Mouse (Mus musculus): Measurements from ENCODE around the gene Zfp683.

Gene Zfp683

DNA sequence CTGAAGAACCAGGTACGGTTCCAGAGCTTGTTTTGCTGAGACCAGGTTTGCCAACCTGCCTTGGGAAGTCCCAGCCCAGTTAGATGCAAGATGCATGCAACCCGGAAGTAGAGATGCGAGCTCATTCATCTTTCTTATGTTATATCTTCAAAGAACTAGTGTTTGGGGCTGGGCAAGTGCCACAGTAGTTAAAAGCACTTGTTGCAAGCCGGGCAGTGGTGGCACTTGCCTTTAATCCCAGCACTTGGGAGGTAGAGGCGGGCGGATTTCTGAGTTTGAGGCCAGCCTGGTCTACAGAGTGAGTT, 37.5 kb downstream of the Zfp683 start:
- no peak for DNase-seq (ENCODE audit: low spot score in 2 of 2)

DNA sequence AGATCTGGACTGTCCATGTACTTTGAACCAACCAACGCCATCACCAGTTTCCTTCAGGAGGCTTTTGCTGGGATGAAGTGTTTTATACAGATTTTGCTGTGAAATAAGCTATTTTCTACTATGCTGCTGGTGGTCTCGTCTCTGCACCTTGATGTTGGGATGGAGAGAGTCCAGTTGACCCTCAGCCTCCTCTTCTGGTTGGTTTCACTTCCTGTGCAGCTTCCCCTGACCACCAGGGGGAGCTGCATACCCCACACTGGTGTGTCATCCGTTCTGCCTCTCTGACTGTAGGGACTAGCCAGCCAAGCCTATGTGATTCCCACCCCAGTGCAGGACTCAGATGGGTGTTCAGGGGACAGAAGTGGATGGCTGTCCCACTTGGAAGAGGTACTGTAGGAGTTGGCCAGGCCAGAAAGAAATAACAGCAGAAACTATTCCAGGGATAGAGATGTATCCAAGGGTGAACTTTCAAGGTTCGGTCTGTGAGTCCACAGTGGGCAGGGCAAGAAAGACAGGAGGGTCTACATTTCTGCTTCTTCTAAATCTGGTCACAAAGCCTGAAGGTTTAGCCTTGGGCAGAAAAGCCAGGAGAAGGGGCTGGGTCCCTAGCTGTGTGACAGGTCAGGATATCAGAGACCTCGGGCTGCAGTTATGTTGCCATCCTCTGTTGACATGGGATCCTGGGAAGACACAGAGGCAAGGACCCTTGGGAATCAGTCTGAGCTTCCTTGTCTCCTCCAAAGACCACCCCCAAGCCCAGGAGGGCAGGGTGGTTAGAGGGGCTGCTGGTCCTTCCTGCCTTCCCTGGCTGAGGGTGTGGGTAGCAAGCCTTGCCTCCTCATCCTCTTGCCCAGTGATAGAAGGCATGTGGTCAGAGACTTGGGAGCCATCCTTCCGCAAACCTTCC, 39.0 kb downstream of the Zfp683 start:
- peak in 1 of 2 experiments; percentile 54 for DNase-seq (ENCODE audit: low spot score in 2 of 2)

GRCm38 (mm10) chr4:134094004-134094564, 40.4 kb downstream of the Zfp683 start:
- no peak for DNase-seq (ENCODE audit: low spot score in 2 of 2)

DNA sequence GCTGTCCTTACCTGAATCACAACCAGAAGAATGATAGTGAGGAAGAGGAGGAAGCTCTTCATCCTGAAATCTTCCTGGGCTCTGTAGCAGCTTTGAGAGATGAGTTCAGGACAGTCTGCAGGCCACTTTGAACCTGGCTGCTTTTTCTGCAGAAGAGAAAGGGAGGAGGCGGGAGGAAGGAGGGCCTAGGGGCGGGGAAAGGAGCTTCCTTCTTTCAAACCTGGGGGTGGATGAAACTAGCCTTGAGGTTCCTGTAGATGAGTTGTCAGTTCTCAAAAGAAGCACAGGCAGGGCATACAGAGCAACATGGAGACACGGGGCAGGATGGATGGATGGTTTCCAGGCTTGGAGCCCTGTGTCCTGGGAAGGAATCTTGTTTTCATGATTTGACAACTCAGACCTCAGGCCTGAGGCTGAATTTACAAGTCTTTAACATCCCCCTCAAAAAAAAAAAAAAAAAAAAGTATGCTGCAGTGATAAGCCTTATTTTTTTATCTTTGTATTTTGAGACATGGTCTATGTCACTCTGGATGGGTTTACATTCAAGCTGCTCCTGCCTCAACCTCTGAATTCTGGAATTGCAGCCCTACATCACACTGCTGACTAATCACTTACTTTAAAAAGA, 41.4 kb downstream of the Zfp683 start, which contains the start of gene Cd52:
Cd52 (minus strand) TSS at position 160 of the 625 bp plus-strand sequence.
- no peak for DNase-seq (ENCODE audit: low spot score in 2 of 2)

- no peak for DNase-seq (ENCODE audit: low spot score in 2 of 2)
These were observed 42.5 kb downstream of the Zfp683 start for GRCm38 (mm10) chr4:134096120-134096519.

- DNase-seq (ENCODE audit: low spot score in 2 of 2): no peak
These were observed 43.5 kb downstream of the Zfp683 start for GRCm38 (mm10) chr4:134097015-134097608.

- peak; percentile 68 to 73 for DNase-seq (ENCODE audit: low spot score in 2 of 2)
These were observed 45.0 kb downstream of the Zfp683 start for GRCm38 (mm10) chr4:134098628-134099027.

GRCm38 (mm10) chr4:134100245-134100644, 46.6 kb downstream of the Zfp683 start:
- DNase-seq (ENCODE audit: low spot score in 2 of 2): no peak

- peak; percentile 95 to 97 for DNase-seq (ENCODE audit: low spot score in 2 of 2)
These were observed 48.5 kb downstream of the Zfp683 start, which contains the start of gene Ubxn11 for GRCm38 (mm10) chr4:134101979-134102741. TSS of gene Ubxn11 (plus strand) at chr4:134102570.

DNA sequence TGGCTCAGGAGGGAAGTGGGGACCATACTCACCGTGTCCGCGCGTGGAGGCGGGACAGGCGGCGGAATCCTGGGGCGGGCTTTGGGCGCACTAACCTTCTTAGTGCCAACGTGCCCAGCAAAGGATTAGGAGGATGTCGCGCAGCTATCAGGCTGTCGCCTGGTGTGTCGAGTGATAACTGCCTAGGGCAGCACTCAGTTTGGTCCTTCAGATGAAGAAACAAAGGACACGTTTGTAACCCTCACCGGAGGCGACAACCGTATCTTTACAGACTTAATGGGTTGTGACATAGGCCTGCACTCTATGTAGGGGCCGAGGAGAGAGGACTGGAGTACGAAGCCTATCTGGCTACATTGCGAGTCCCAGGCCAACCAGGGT, 49.1 kb downstream of the Zfp683 start:
- DNase-seq (ENCODE audit: low spot score in 2 of 2): no peak

DNA sequence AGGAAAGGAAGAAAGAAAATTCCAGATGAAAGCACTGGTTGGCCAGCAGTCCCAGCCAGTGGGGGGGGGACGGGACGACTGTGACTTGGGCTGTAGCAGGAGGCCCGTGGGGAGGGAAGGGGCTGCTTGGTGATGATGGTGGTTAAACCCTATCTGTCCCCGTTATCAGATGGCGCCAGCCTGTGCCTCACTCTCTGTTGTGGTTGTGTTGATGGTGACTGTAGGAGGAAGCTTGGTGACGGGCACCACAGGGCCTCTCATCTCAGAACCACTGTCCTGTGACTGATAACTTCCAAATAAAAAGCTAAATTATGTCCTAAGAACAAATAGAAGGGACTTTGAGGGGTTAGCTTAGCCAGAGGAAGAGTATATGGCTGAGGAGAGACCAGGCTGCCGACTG, 52.5 kb downstream of the Zfp683 start:
- no peak for DNase-seq (ENCODE audit: low spot score in 2 of 2)

DNA sequence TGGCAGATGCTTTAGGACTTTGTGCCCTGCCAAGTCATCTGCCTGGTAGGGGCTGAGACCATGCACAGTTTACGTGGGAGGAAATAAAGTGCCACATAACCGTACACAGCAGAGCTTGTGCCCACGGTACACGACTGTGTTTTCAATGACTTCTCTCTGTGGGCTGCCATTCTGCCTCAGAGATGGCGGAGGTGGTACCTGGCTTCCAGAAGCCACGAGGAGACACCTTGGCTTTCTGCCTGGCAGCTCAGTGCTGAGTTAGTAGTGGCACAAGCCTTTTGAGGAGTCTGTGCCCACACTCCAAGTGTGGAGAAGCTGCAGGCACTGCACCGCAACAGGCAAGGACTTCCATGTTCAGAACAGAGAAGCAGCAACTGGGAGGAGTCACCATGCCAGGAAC, 54.1 kb downstream of the Zfp683 start:
- no peak for DNase-seq (ENCODE audit: low spot score in 2 of 2)

- no peak for DNase-seq (ENCODE audit: low spot score in 2 of 2)
These were observed 54.6 kb downstream of the Zfp683 start for GRCm38 (mm10) chr4:134108196-134108595.

All from right cerebral cortex, postnatal 10 days (tissue).